Mouse (Mus musculus) liver, postnatal 0 days (tissue): ENCODE data around the gene Kif17. TPM values are rescaled to one million over a fixed set of nuclear protein-coding genes. Genes with fewer than 3 reads are reported as not detected.
A peak's percentile ranks its signal among the peaks of the same experiment; 100 is the strongest.

ENCODE experiments used
- ATAC-seq: fragments of 200-750 bp; cut with Nextera tagmentation; 2 replicates; pipeline ENCODE4 v1.8.0; 2017; ENCODE audit warnings: mild to moderate bottlenecking, moderate library complexity
- DNase-seq: peaks from one replicate; pipeline ENCODE4 v3.0.0-alpha.2; 2016
- H3K27ac ChIP-seq: fragments of 300-500 bp; sonication (generic); 2 replicates; pipeline ENCODE4 v1.5.1; 2014; ENCODE audit warnings: antibody characterized with exemption, moderate library complexity, mild to moderate bottlenecking, low read depth
- H3K27me3 ChIP-seq: fragments of 300-500 bp; sonication (generic); 2 replicates; pipeline ENCODE4 v1.6.1; 2014; ENCODE audit warnings: low read length, control low read depth, mixed read lengths; ENCODE audit not compliant: insufficient read depth
- H3K36me3 ChIP-seq: fragments of 300-500 bp; sonication (generic); replicated peaks from 2 replicates; pipeline ENCODE4 v1.6.1; 2014; ENCODE audit warnings: mild to moderate bottlenecking, control low read depth, low read length, moderate library complexity, mixed read lengths; ENCODE audit not compliant: insufficient read depth
- H3K4me1 ChIP-seq: fragments of 300-500 bp; sonication (generic); 2 replicates; pipeline ENCODE4 v1.6.1; 2014; ENCODE audit warnings: antibody characterized with exemption, mild to moderate bottlenecking, control low read depth; ENCODE audit not compliant: insufficient read depth
- H3K4me2 ChIP-seq: fragments of 300-500 bp; sonication (generic); 2 replicates; pipeline ENCODE4 v1.6.1; 2014; ENCODE audit warnings: low read depth, mild to moderate bottlenecking, low read length, moderate library complexity, mixed read lengths
- H3K4me3 ChIP-seq: fragments of 300-500 bp; sonication (generic); 2 replicates; pipeline ENCODE4 v1.5.1; 2014; ENCODE audit warnings: low read depth, low read length
- H3K9ac ChIP-seq: fragments of 300-500 bp; sonication (generic); replicated peaks from 2 replicates; pipeline ENCODE4 v1.6.1; 2014; ENCODE audit warnings: mild to moderate bottlenecking, moderate library complexity
- H3K9me3 ChIP-seq: fragments of 300-500 bp; sonication (generic); 2 replicates; pipeline ENCODE4 v1.6.1; 2016; ENCODE audit warnings: mild to moderate bottlenecking, control low read depth, low read length, mixed read lengths
- CTCF ChIP-seq: sonication (generic); IDR thresholded peaks from 2 replicates; pipeline ENCODE4 v1.5.1; 2016; ENCODE audit warnings: antibody characterized with exemption, low read depth
- EP300 ChIP-seq: IDR thresholded peaks from 2 replicates; pipeline ENCODE4 v1.6.1; 2016; ENCODE audit warnings: antibody characterized with exemption, low read depth, mild to moderate bottlenecking
- WGBS: fragments of 180-500 bp; shearing (Covaris S2); extraction: QIAGEN DNeasy Blood & Tissue Kit; methylation state at CpG from one replicate; pipeline ENCODE4 v1.1.7; 2014; ENCODE audit not compliant: insufficient replicate concordance; 5-methylcytosine and 5-hydroxymethylcytosine counted together
- polyA plus RNA-seq: library from polyadenylated mRNA; unstranded; fragments of >200 nt; fragmentation: Nextera tagmentation; extraction: Ambion mirVana; gene quantifications from 2 replicates; pipeline ENCODE4 v1.2.1, GENCODE M21; 2015

Gene Kif17
- 0.07 and 0.08 TPM in 2 replicates for polyA plus RNA-seq

DNA sequence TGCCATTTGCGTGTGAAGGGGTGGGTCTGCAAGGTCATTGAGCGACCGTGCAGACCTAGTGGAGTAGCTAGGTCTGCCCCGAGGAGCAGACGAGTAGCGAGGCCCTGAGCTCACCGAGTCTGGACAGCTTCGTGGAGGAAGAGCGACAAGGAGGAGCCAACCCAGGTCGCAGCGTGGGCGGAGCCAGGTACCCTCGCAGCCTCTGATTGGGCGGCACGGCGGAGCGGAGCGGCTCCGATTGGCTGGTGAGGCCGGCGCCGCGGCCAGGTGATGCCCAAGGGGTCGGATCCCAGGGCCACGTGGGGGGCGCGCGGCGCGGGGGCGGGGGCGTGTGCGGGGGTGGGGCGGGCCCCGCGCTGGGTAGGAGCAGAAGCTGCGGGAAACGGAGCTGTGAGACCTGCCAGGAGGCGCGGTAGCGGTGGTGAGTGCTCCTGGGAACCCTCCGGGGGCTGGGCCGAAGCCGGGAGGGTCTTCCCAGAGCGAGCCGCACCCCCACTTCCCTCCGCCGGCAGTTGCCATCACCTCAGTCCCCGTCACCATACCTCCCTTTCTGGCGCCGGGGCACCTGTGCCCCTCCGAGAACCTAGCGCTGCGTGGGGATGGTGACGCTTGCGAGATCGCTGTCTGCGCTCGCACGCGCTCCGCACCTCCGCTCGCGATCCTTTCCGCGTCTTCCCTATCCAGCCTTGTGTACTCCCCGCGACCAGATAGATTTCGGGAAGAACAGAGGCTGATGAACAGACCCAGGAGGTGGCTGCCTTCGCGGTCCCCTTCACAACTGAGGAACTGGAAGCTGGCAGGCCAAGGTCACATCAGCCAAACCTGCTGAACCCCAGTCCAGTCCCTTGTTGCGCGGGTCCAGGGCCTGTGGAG is at the start of gene Kif17, which contains the start of gene Sh2d5:
Gene Kif17 (plus strand): TSS at position 348 of the 873 bp plus-strand sequence.
Gene Sh2d5 (plus strand): TSS at position 316 of the 873 bp plus-strand sequence.
- Histone ChIP-seq H3K36me3 (peaks cover 10% of the 10 kb centered on the region), H3K27me3 (peaks cover 31% of the 10 kb centered on the region), H3K4me3 (peak within 1 kb of the TSS; percentile 52), H3K27ac (no peak within 1 kb of the TSS), H3K9me3 (no peaks in the 10 kb centered on the region), H3K4me1 (peaks cover 26% of the 10 kb centered on the region), H3K9ac (0 out of 2 replicates have a peak within 1 kb of the TSS, but pooled peaks have one; percentile 36), H3K4me2 (peak within 1 kb of the TSS; percentile 81)
- 1% methylated on average over 59 of the region's 74 CpGs for WGBS
- TF ChIP-seq EP300 (no peak), CTCF (no peak)
- ATAC-seq (peak; percentile 62), DNase-seq (peak; percentile 78)

DNA sequence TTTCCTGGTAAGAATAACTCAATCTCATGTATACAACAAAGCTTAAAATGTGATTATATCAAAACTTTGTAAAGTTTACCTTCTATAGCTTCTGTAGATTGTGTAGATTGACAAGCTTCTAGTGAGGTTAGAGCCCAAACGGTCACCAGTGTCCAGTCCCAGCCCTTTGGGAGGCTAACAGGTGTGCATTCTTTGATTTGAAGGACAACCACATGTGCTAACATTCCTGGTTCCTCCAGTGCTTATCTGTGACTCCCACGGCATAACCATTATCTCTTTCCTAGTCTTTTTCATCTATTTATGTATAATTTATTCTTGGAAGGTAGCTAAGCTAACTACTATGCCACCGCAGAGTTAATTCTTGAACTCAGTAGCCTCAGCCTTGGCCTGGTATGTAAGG is 49.5 kb upstream of the Kif17 start:
- Histone ChIP-seq H3K9ac (no peak overlapping the region), H3K36me3 (peaks cover 70% of the 10 kb centered on the region), H3K4me3 (no peak overlapping the region), H3K27me3 (no peaks in the 10 kb centered on the region), H3K9me3 (no peaks in the 10 kb centered on the region), H3K4me1 (no peaks in the 10 kb centered on the region; the same call in 1 of the 2 replicates), H3K27ac (no peak overlapping the region), H3K4me2 (no peak overlapping the region)
- no peak for DNase-seq
- ATAC-seq = no peak
- 73% methylated on average over 3 of the region's 3 CpGs for WGBS
- TF ChIP-seq EP300 (no peak), CTCF (no peak)

DNA sequence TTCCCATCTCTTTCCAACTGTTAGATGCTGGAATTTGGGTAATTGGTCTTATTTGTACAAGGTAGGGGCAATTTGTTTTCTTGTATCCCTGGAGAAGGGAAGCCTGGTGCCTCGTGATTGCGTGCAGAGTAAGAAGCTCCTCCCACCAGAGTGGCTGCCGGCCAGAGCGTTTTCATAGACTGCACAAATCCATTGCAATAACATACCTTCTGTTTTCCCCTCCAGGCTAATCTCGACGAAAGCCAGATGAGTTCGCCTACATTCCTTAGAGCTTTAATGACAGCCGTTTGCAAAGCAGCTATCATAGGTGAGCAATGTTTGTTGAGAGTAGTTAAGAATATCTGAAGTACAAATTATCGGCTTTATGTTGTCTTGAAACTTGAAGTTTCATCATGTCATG is 48.5 kb upstream of the Kif17 start:
- Histone ChIP-seq H3K4me1 (no peaks in the 10 kb centered on the region; the same call in 1 of the 2 replicates), H3K9me3 (no peaks in the 10 kb centered on the region), H3K27ac (no peak overlapping the region), H3K9ac (no peak overlapping the region), H3K4me2 (no peak overlapping the region), H3K4me3 (no peak overlapping the region), H3K36me3 (peaks cover 65% of the 10 kb centered on the region), H3K27me3 (no peaks in the 10 kb centered on the region)
- DNase-seq (no peak), ATAC-seq (no peak)
- 83% methylated on average over 9 of the region's 9 CpGs for WGBS
- TF ChIP-seq CTCF = no peak

DNA sequence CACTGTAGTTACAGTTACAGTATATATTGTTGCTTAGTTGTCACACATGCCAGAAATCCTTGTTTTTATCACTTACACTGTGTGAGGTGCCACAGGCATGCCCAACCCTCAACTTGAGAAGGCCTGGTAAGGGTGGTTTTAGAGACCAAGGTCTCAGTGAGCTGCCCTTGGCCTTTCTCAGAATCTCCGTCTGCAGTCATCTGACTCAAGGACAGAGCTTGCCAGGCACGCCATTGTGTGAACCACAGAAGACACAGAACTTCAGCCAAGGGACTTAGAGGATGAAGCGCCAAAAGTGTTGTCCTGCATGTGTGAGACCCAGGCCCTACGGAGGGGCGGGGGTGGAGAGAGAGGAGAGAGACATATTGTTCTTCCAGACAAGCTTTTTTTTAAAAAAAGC is 40.1 kb upstream of the Kif17 start:
- no peak overlapping the region for H3K9ac ChIP-seq
- WGBS = 87% methylated on average over 5 of the region's 5 CpGs
- H3K9me3 ChIP-seq = no peaks in the 10 kb centered on the region
- H3K36me3 ChIP-seq = peaks cover 27% of the 10 kb centered on the region
- no peak overlapping the region for H3K27ac ChIP-seq
- no peaks in the 10 kb centered on the region for H3K27me3 ChIP-seq
- no peaks in the 10 kb centered on the region for H3K4me1 ChIP-seq
- no peak overlapping the region for H3K4me2 ChIP-seq
- no peak for TF ChIP-seq CTCF
- TF ChIP-seq EP300 = no peak
- DNase-seq (no peak), ATAC-seq (no peak)
- H3K4me3 ChIP-seq = no peak overlapping the region

DNA sequence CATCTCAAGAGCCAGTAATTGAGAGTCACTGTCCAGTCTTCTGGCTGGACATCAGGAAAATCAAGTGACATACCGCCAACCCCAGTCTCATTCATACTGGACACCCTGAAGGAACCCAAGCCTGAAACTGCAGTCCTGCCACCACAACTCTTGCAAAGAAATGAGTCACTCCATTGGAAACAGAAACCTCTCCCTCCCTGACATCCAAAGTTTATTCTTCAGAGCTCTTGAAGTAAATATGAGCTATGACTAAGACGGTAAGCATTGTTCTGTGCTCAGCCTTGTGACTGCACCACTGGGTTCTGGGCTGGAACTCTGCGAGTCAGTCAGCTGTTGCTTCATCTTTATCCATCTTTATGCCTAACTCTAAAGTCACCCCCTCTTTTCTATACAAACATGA is 36.4 kb upstream of the Kif17 start:
- DNase-seq (no peak), ATAC-seq (no peak)
- Histone ChIP-seq H3K27ac (no peak overlapping the region), H3K9me3 (no peaks in the 10 kb centered on the region), H3K4me1 (peaks cover 17% of the 10 kb centered on the region), H3K27me3 (no peaks in the 10 kb centered on the region), H3K4me3 (no peak overlapping the region), H3K9ac (no peak overlapping the region), H3K4me2 (no peak overlapping the region), H3K36me3 (peaks cover 5% of the 10 kb centered on the region)
- WGBS = 78% methylated on average over 3 of the region's 3 CpGs
- TF ChIP-seq CTCF (no peak), EP300 (no peak)

DNA sequence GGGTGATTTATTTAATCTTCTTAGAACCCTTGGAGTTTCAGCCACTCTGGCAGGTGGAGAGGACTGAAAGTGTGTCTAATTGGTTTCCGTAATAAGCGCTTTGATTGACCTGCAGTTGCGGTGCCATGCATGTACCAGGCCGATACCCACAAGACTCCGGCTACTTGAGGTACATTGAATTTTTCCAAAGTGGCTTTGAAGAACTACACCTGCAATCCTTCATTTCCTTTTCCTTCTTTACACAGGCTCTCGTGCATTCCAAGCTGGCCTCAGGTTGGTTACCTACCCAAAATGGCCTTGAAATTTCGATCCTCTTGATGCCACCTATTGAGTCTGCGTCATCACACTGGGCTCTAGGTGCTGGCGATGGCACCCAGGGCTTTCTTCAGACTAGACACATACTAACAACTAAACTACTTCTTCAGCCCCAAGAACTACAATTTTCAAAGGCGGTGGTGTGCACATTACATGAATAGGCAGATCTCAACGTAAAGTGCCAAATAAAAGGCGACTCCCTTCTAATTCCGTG is 34.5 kb upstream of the Kif17 start:
- Histone ChIP-seq H3K9me3 (no peaks in the 10 kb centered on the region), H3K4me2 (peak overlapping the region; percentile 76), H3K36me3 (no peaks in the 10 kb centered on the region), H3K27me3 (no peaks in the 10 kb centered on the region), H3K27ac (peak overlapping the region; percentile 99), H3K9ac (peak overlapping the region; percentile 99), H3K4me1 (peaks cover 31% of the 10 kb centered on the region), H3K4me3 (peak overlapping the region; percentile 97)
- no peak for ATAC-seq
- no peak for TF ChIP-seq EP300
- no peak for TF ChIP-seq CTCF
- WGBS = 46% methylated on average over 13 of the region's 13 CpGs
- DNase-seq = no peak
